Mouse (Mus musculus): ENCODE data around the gene Rasd2. TPM values are rescaled to one million over a fixed set of nuclear protein-coding genes. Genes with fewer than 3 reads are reported as not detected.

Gene Rasd2
- not detected in 2 replicates for polyA plus RNA-seq (2015; fragmentation: Nextera tagmentation; extraction: Ambion mirVana)

GRCm38 (mm10) chr8:75213686-75214085 lies at the start of gene Rasd2:
Gene Rasd2 (plus strand): TSS chr8:75213944.
- WGBS (ENCODE audit: insufficient replicate concordance): 3% methylated on average over 42 of the region's 42 CpGs
- Histone ChIP-seq H3K4me1 (replicated peaks) (peaks cover 15% of the 10 kb centered on the region), H3K4me3 (replicated peaks) (peak within 1 kb of the TSS; percentile 50), H3K4me2 (peak within 1 kb of the TSS; percentile 72), H3K9ac (no peak within 1 kb of the TSS), H3K27ac (replicated peaks) (no peak within 1 kb of the TSS), H3K9me3 (replicated peaks) (no peaks in the 10 kb centered on the region), H3K36me3 (replicated peaks) (no peaks in the 10 kb centered on the region), H3K27me3 (peaks cover 76% of the 10 kb centered on the region)
- ATAC-seq (ENCODE audit: insufficient read depth): no peak

- no peak overlapping the region for H3K27ac ChIP-seq (replicated peaks)
- no peaks in the 10 kb centered on the region for H3K9me3 ChIP-seq (replicated peaks)
- no peaks in the 10 kb centered on the region for H3K27me3 ChIP-seq
- WGBS (ENCODE audit: insufficient replicate concordance): 65% methylated on average over 5 of the region's 5 CpGs
- ATAC-seq (ENCODE audit: insufficient read depth): no peak
- H3K4me2 ChIP-seq: no peak overlapping the region
- H3K9ac ChIP-seq: no peak overlapping the region
- no peak overlapping the region for H3K4me3 ChIP-seq (replicated peaks)
- no peaks in the 10 kb centered on the region for H3K36me3 ChIP-seq (replicated peaks)
- no peaks in the 10 kb centered on the region for H3K4me1 ChIP-seq (replicated peaks)
These were observed 44.4 kb upstream of the Rasd2 start for GRCm38 (mm10) chr8:75169363-75169762.

GRCm38 (mm10) chr8:75172009-75172685 lies 41.6 kb upstream of the Rasd2 start:
- H3K4me3 ChIP-seq (replicated peaks): no peak overlapping the region
- no peaks in the 10 kb centered on the region for H3K36me3 ChIP-seq (replicated peaks)
- WGBS (ENCODE audit: insufficient replicate concordance): 41% methylated on average over 6 of the region's 6 CpGs
- no peak for ATAC-seq (ENCODE audit: insufficient read depth)
- H3K4me1 ChIP-seq (replicated peaks): no peaks in the 10 kb centered on the region
- H3K9me3 ChIP-seq (replicated peaks): no peaks in the 10 kb centered on the region
- no peak overlapping the region for H3K9ac ChIP-seq
- H3K27me3 ChIP-seq: no peaks in the 10 kb centered on the region
- no peak overlapping the region for H3K4me2 ChIP-seq
- H3K27ac ChIP-seq (replicated peaks): no peak overlapping the region

GRCm38 (mm10) chr8:75193022-75193421 lies 20.7 kb upstream of the Rasd2 start:
- Histone ChIP-seq H3K27me3 (no peaks in the 10 kb centered on the region), H3K27ac (replicated peaks) (no peak overlapping the region), H3K4me1 (replicated peaks) (no peaks in the 10 kb centered on the region), H3K9ac (no peak overlapping the region), H3K36me3 (replicated peaks) (no peaks in the 10 kb centered on the region), H3K9me3 (replicated peaks) (no peaks in the 10 kb centered on the region), H3K4me3 (replicated peaks) (no peak overlapping the region), H3K4me2 (no peak overlapping the region)
- ATAC-seq (ENCODE audit: insufficient read depth): no peak
- 18% methylated on average over 3 of the region's 3 CpGs for WGBS (ENCODE audit: insufficient replicate concordance)

GRCm38 (mm10) chr8:75194473-75195071 lies 19.2 kb upstream of the Rasd2 start:
- H3K4me2 ChIP-seq: no peak overlapping the region
- H3K4me1 ChIP-seq (replicated peaks): no peaks in the 10 kb centered on the region
- H3K27me3 ChIP-seq: no peaks in the 10 kb centered on the region
- H3K27ac ChIP-seq (replicated peaks): no peak overlapping the region
- H3K36me3 ChIP-seq (replicated peaks): no peaks in the 10 kb centered on the region
- H3K4me3 ChIP-seq (replicated peaks): no peak overlapping the region
- no peaks in the 10 kb centered on the region for H3K9me3 ChIP-seq (replicated peaks)
- no peak overlapping the region for H3K9ac ChIP-seq
- WGBS (ENCODE audit: insufficient replicate concordance): 46% methylated on average over 4 of the region's 4 CpGs
- ATAC-seq (ENCODE audit: insufficient read depth): no peak

GRCm38 (mm10) chr8:75197170-75197569 lies 16.6 kb upstream of the Rasd2 start:
- Histone ChIP-seq H3K4me2 (no peak overlapping the region), H3K36me3 (replicated peaks) (no peaks in the 10 kb centered on the region), H3K4me3 (replicated peaks) (no peak overlapping the region), H3K4me1 (replicated peaks) (no peaks in the 10 kb centered on the region), H3K27me3 (no peaks in the 10 kb centered on the region), H3K9me3 (replicated peaks) (no peaks in the 10 kb centered on the region), H3K27ac (replicated peaks) (no peak overlapping the region), H3K9ac (no peak overlapping the region)
- WGBS (ENCODE audit: insufficient replicate concordance): 35% methylated on average over 3 of the region's 3 CpGs
- no peak for ATAC-seq (ENCODE audit: insufficient read depth)

GRCm38 (mm10) chr8:75197862-75198261 lies 15.9 kb upstream of the Rasd2 start:
- WGBS (ENCODE audit: insufficient replicate concordance): 41% methylated on average over 4 of the region's 4 CpGs
- H3K4me3 ChIP-seq (replicated peaks): no peak overlapping the region
- H3K4me1 ChIP-seq (replicated peaks): no peaks in the 10 kb centered on the region
- no peak overlapping the region for H3K27ac ChIP-seq (replicated peaks)
- H3K9ac ChIP-seq: no peak overlapping the region
- H3K27me3 ChIP-seq: no peaks in the 10 kb centered on the region
- H3K4me2 ChIP-seq: no peak overlapping the region
- no peaks in the 10 kb centered on the region for H3K9me3 ChIP-seq (replicated peaks)
- no peaks in the 10 kb centered on the region for H3K36me3 ChIP-seq (replicated peaks)
- ATAC-seq (ENCODE audit: insufficient read depth): no peak

- Histone ChIP-seq H3K4me2 (no peak overlapping the region), H3K4me1 (replicated peaks) (no peaks in the 10 kb centered on the region), H3K36me3 (replicated peaks) (no peaks in the 10 kb centered on the region), H3K9ac (no peak overlapping the region), H3K9me3 (replicated peaks) (no peaks in the 10 kb centered on the region), H3K4me3 (replicated peaks) (no peak overlapping the region), H3K27ac (replicated peaks) (no peak overlapping the region), H3K27me3 (no peaks in the 10 kb centered on the region)
- no peak for ATAC-seq (ENCODE audit: insufficient read depth)
These were observed 15.4 kb upstream of the Rasd2 start for GRCm38 (mm10) chr8:75198300-75198699.

GRCm38 (mm10) chr8:75198988-75199765 lies 14.6 kb upstream of the Rasd2 start:
- no peaks in the 10 kb centered on the region for H3K27me3 ChIP-seq
- no peaks in the 10 kb centered on the region for H3K9me3 ChIP-seq (replicated peaks)
- no peak overlapping the region for H3K4me2 ChIP-seq
- H3K9ac ChIP-seq: no peak overlapping the region
- H3K36me3 ChIP-seq (replicated peaks): no peaks in the 10 kb centered on the region
- no peak overlapping the region for H3K27ac ChIP-seq (replicated peaks)
- no peak for ATAC-seq (ENCODE audit: insufficient read depth)
- no peak overlapping the region for H3K4me3 ChIP-seq (replicated peaks)
- WGBS (ENCODE audit: insufficient replicate concordance): 43% methylated on average over 5 of the region's 5 CpGs
- no peaks in the 10 kb centered on the region for H3K4me1 ChIP-seq (replicated peaks)

GRCm38 (mm10) chr8:75199914-75200313 lies 13.8 kb upstream of the Rasd2 start:
- no peaks in the 10 kb centered on the region for H3K27me3 ChIP-seq
- no peak overlapping the region for H3K9ac ChIP-seq
- H3K36me3 ChIP-seq (replicated peaks): no peaks in the 10 kb centered on the region
- H3K27ac ChIP-seq (replicated peaks): no peak overlapping the region
- H3K4me3 ChIP-seq (replicated peaks): no peak overlapping the region
- H3K4me1 ChIP-seq (replicated peaks): no peaks in the 10 kb centered on the region
- no peak for ATAC-seq (ENCODE audit: insufficient read depth)
- H3K9me3 ChIP-seq (replicated peaks): no peaks in the 10 kb centered on the region
- H3K4me2 ChIP-seq: no peak overlapping the region
- 44% methylated on average over 1 of the region's 1 CpGs for WGBS (ENCODE audit: insufficient replicate concordance)

GRCm38 (mm10) chr8:75202041-75202656 lies 11.6 kb upstream of the Rasd2 start:
- Histone ChIP-seq H3K4me3 (replicated peaks) (no peak overlapping the region), H3K4me2 (no peak overlapping the region), H3K4me1 (replicated peaks) (no peaks in the 10 kb centered on the region), H3K27me3 (no peaks in the 10 kb centered on the region), H3K36me3 (replicated peaks) (no peaks in the 10 kb centered on the region), H3K9ac (no peak overlapping the region), H3K27ac (replicated peaks) (no peak overlapping the region), H3K9me3 (replicated peaks) (no peaks in the 10 kb centered on the region)
- 60% methylated on average over 8 of the region's 8 CpGs for WGBS (ENCODE audit: insufficient replicate concordance)
- ATAC-seq (ENCODE audit: insufficient read depth): no peak
